Mouse (Mus musculus): ENCODE data around the gene Eef2. TPM values are rescaled to one million over a fixed set of nuclear protein-coding genes. Genes with fewer than 3 reads are reported as not detected.

The Eef2 gene
- total and polyA plus RNA-seq, 3 experiments: 1,752 to 4,660 (median 2,649) TPM

DNA sequence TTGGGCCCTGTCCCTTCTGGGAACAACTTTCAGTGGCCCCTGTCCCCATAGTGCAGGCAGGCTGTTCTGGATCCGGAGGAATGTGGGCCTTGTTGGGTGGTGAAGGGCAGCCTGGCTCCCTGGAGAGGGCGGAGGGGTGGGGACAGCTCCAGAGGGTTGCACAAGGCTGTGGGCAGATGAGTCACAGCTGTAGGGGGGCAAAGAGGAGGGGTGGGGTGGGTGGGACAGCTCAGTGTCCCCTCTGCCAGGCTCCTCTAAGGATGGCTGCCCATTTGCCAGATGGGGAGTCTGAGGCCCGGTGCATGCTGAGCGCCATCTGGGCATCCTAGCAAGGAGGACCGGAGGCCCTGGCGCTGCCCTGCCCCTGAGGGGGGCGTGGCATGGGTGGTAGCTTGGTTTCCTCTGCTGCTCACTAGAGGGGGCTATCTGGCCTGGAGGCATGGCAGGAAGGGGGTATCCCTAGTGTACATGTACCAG is 33.2 kb upstream of the Eef2 start:
- H3K27ac ChIP-seq (ENCODE audit: insufficient read depth, low read depth): no peak overlapping the region
- H3K4me3 ChIP-seq (replicated peaks in 1 of 3; ENCODE audit: low read depth in 2 of 3, low read length in 2 of 3, poor library complexity in 1 of 3): no peak overlapping the region
- H3K27me3 ChIP-seq (replicated peaks): no peaks in the 10 kb centered on the region
- H3K9ac ChIP-seq (ENCODE audit: insufficient read depth, low read depth): no peak overlapping the region
- no peaks in the 10 kb centered on the region for H3K9me3 ChIP-seq (replicated peaks; ENCODE audit: low read length)
- DNase-seq (ENCODE audit: extremely low read depth): no peak
- H3K4me2 ChIP-seq (ENCODE audit: insufficient read depth, low read depth, poor library complexity, severe bottlenecking): no peak overlapping the region
- TF ChIP-seq UBTF (IDR thresholded peaks at IDR 0.05; ENCODE audit: low read depth, low read length) (no peak), ETS1 (conservative IDR thresholded peaks at IDR 0.05; ENCODE audit: low read depth, low read length) (no peak), GABPA (IDR thresholded peaks at IDR 0.05; ENCODE audit: insufficient replicate concordance, low read depth, low read length) (no peak), ZKSCAN1 (IDR thresholded peaks at IDR 0.05; ENCODE audit: borderline replicate concordance, low read depth, low read length) (no peak), USF1 (IDR thresholded peaks at IDR 0.05; ENCODE audit: low read depth, low read length) (no peak), MEF2A (IDR thresholded peaks at IDR 0.05; ENCODE audit: borderline replicate concordance, low read depth, low read length) (no peak), POLR2AphosphoS2 (IDR thresholded peaks at IDR 0.05; ENCODE audit: low read depth, low read length) (no peak), CHD2 (IDR thresholded peaks at IDR 0.05; ENCODE audit: low read length) (no peak), JUN (IDR thresholded peaks at IDR 0.05; ENCODE audit: insufficient read depth, low read depth, low read length) (no peak), SIN3A (IDR thresholded peaks at IDR 0.05; ENCODE audit: low read length) (no peak), CTCF (conservative IDR thresholded peaks at IDR 0.05 in 1 of 2, IDR thresholded peaks at IDR 0.05 in 1 of 2; ENCODE audit: low read depth in 2 of 2, low read length in 2 of 2) (no peak), MXI1 (IDR thresholded peaks at IDR 0.05; ENCODE audit: low read depth, low read length) (no peak), JUND (conservative IDR thresholded peaks at IDR 0.05; ENCODE audit: low read depth, low read length) (no peak), SMC3 (IDR thresholded peaks at IDR 0.05; ENCODE audit: low read depth, low read length) (no peak)
- H3K36me3 ChIP-seq (replicated peaks in 1 of 2; ENCODE audit: control insufficient read depth in 1 of 2, insufficient read depth in 1 of 2, low read length in 1 of 2): peaks cover 48 to 79% of the 10 kb centered on the region in 2 experiments
- in situ Hi-C loops (cut with MboI; ENCODE audit: low pct_ligation_motif_present, low pct_unique_long_range_greater_than_20kb, low sequenced_read_pairs) (no loop called here), dilution Hi-C loops (cut with MboI; ENCODE audit: extremely low pct_ligation_motif_present, extremely low pct_unique_long_range_greater_than_20kb, low sequenced_read_pairs) (no loop called here)
- H3K4me1 ChIP-seq (ENCODE audit: control insufficient read depth in 1 of 2, insufficient read depth in 2 of 2): peaks cover 28 to 91% of the 10 kb centered on the region in 2 experiments
- peaks cover 100% of the 10 kb centered on the region for H3K79me2 ChIP-seq (replicated peaks; ENCODE audit: control insufficient read depth, extremely low read depth, insufficient read depth, poor library complexity, severe bottlenecking)

GRCm38 (mm10) chr10:81143845-81144437 is 32.5 kb upstream of the Eef2 start:
- Histone ChIP-seq H3K9me3 (replicated peaks; ENCODE audit: low read length) (no peaks in the 10 kb centered on the region), H3K36me3 (replicated peaks in 1 of 2; ENCODE audit: control insufficient read depth in 1 of 2, insufficient read depth in 1 of 2, low read length in 1 of 2) (peaks cover 55 to 86% of the 10 kb centered on the region in 2 experiments), H3K9ac (ENCODE audit: insufficient read depth, low read depth) (no peak overlapping the region), H3K4me2 (ENCODE audit: insufficient read depth, low read depth, poor library complexity, severe bottlenecking) (no peak overlapping the region), H3K79me2 (replicated peaks; ENCODE audit: control insufficient read depth, extremely low read depth, insufficient read depth, poor library complexity, severe bottlenecking) (peaks cover 96% of the 10 kb centered on the region), H3K4me3 (replicated peaks in 1 of 3; ENCODE audit: low read depth in 2 of 3, low read length in 2 of 3, poor library complexity in 1 of 3) (no peak overlapping the region), H3K4me1 (ENCODE audit: control insufficient read depth in 1 of 2, insufficient read depth in 2 of 2) (peaks cover 28 to 98% of the 10 kb centered on the region in 2 experiments), H3K27ac (ENCODE audit: insufficient read depth, low read depth) (no peak overlapping the region), H3K27me3 (replicated peaks) (no peaks in the 10 kb centered on the region)
- DNase-seq (ENCODE audit: extremely low read depth): no peak
- in situ Hi-C loops (cut with MboI; ENCODE audit: low pct_ligation_motif_present, low pct_unique_long_range_greater_than_20kb, low sequenced_read_pairs) (no loop called here), dilution Hi-C loops (cut with MboI; ENCODE audit: extremely low pct_ligation_motif_present, extremely low pct_unique_long_range_greater_than_20kb, low sequenced_read_pairs) (no loop called here)
- no peak for TF ChIP-seq BHLHE40 (IDR thresholded peaks at IDR 0.05; ENCODE audit: low read depth, low read length)
- no peak for TF ChIP-seq JUN (IDR thresholded peaks at IDR 0.05; ENCODE audit: insufficient read depth, low read depth, low read length)
- TF ChIP-seq MAFK (IDR thresholded peaks at IDR 0.05; ENCODE audit: insufficient replicate concordance, low read length): no peak
- TF ChIP-seq MEF2A (IDR thresholded peaks at IDR 0.05; ENCODE audit: borderline replicate concordance, low read depth, low read length): no peak
- no peak for TF ChIP-seq TCF12 (IDR thresholded peaks at IDR 0.05; ENCODE audit: low read depth, low read length)
- no peak for TF ChIP-seq ELF1 (IDR thresholded peaks at IDR 0.05; ENCODE audit: low read depth, low read length)
- no peak for TF ChIP-seq SIN3A (IDR thresholded peaks at IDR 0.05; ENCODE audit: low read length)
